Mouse (Mus musculus): Measurements from ENCODE around the gene BC053393. TPM values are rescaled to one million over a fixed set of nuclear protein-coding genes. Genes with fewer than 3 reads are reported as not detected.
"Not testable (repeated sequence)": the region's sequence is repeated elsewhere in the genome, so short reads cannot be mapped to it uniquely, and the experiment has no call there.

BC053393 gene
- polyA plus RNA-seq, 1 experiment from 2014 or later = not detected

DNA sequence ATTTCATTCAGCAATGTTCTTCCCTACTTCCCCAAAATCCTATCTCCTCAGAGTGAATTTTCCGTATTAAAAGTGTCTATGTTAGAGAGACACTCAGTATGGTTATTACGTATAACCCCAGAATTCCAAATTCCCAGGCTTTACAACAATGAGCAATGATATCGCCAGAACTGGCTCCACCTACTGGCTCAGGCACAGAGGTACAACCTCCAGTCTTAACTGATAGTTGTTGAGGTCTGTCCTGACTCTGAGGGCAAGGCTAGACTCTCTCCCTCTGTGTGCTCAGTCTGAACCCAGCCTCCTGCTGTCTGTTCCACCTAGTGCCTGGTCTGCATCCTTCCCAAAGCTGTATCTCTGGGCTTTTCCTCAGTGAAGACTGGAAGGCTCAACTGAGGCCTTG, 60.3 kb downstream of the BC053393 start:
- WGBS = 29% methylated on average over 3 of the region's 3 CpGs
- ATAC-seq = peak; percentile 68
- no peak overlapping the region for H3K9ac ChIP-seq (ENCODE audit: low read depth, low read length)

DNA sequence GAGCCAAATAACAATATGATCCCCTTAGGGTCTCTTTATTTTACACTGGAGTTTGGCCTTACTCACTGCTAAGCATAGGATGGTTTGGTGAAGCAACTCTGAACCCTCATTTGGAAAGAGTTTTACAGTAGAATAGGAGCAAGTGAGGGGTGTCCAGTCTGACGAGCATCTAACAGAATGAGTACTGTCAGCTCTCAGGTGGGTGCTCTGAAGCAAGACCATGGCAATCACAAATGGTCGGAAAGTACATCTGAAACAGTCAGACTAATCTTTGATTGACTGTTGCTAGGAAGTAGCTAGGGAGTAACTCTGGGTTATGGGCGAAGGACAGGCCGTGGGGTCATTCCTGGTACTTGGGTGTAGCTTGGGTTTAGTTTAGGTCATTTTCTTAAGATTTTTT, 64.2 kb downstream of the BC053393 start:
- 79% methylated on average over 4 of the region's 4 CpGs for WGBS
- not testable (repeated sequence) for H3K4me3 ChIP-seq (ENCODE audit: low read depth, low read length)

More for the DNA sequence above, 60.3 kb downstream of the BC053393 start:
- Histone ChIP-seq H3K27me3 (ENCODE audit: control insufficient read depth, insufficient read depth, low read depth, low read length) (no peaks in the 10 kb centered on the region), H3K27ac (ENCODE audit: low read length) (no peak overlapping the region), H3K9me3 (replicated peaks; ENCODE audit: control insufficient read depth, low read length, poor library complexity, severe bottlenecking) (no peaks in the 10 kb centered on the region), H3K4me1 (ENCODE audit: control insufficient read depth, insufficient read depth, low read length) (no peaks in the 10 kb centered on the region), H3K4me2 (ENCODE audit: low read length) (no peak overlapping the region), H3K36me3 (ENCODE audit: control insufficient read depth, insufficient read depth, low read length) (no peaks in the 10 kb centered on the region), H3K4me3 (ENCODE audit: low read depth, low read length) (no peak overlapping the region)

GRCm38 (mm10) chr11:46636568-46636967, 65.2 kb downstream of the BC053393 start:
- Histone ChIP-seq H3K27me3 (ENCODE audit: control insufficient read depth, insufficient read depth, low read depth, low read length) (no peaks in the 10 kb centered on the region), H3K4me3 (ENCODE audit: low read depth, low read length) (no peak overlapping the region), H3K4me1 (ENCODE audit: control insufficient read depth, insufficient read depth, low read length) (no peaks in the 10 kb centered on the region), H3K27ac (ENCODE audit: low read length) (no peak overlapping the region), H3K4me2 (ENCODE audit: low read length) (no peak overlapping the region), H3K9me3 (replicated peaks; ENCODE audit: control insufficient read depth, low read length, poor library complexity, severe bottlenecking) (no peaks in the 10 kb centered on the region), H3K36me3 (ENCODE audit: control insufficient read depth, insufficient read depth, low read length) (no peaks in the 10 kb centered on the region), H3K9ac (ENCODE audit: low read depth, low read length) (no peak overlapping the region)
- ATAC-seq = no peak
- 87% methylated on average over 3 of the region's 3 CpGs for WGBS

More for the DNA sequence above, 64.2 kb downstream of the BC053393 start:
- not testable (repeated sequence) for ATAC-seq; H3K9me3 ChIP-seq (replicated peaks; ENCODE audit: control insufficient read depth, low read length, poor library complexity, severe bottlenecking); H3K36me3 ChIP-seq (ENCODE audit: control insufficient read depth, insufficient read depth, low read length); H3K27me3 ChIP-seq (ENCODE audit: control insufficient read depth, insufficient read depth, low read depth, low read length); H3K27ac ChIP-seq (ENCODE audit: low read length); H3K4me1 ChIP-seq (ENCODE audit: control insufficient read depth, insufficient read depth, low read length); H3K4me2 ChIP-seq (ENCODE audit: low read length); H3K9ac ChIP-seq (ENCODE audit: low read depth, low read length)

Other genes starting within 250 kb of the BC053393 start
- gene Itk, start 182.0 kb upstream of the BC053393 start, polyA plus RNA-seq (2015; fragmentation: Nextera tagmentation; extraction: Ambion mirVana) = not detected in 2 replicates
- gene Fam71b, start 175.0 kb upstream of the BC053393 start, polyA plus RNA-seq (2015; fragmentation: Nextera tagmentation; extraction: Ambion mirVana) = not detected in 2 replicates
- gene Med7, start 134.6 kb upstream of the BC053393 start, polyA plus RNA-seq (2015; fragmentation: Nextera tagmentation; extraction: Ambion mirVana) = 58.8 and 61.4 TPM in 2 replicates
- 0.06 and 0.20 TPM in 2 replicates for gene Havcr2, start 116.6 kb upstream of the BC053393 start, polyA plus RNA-seq (2015; fragmentation: Nextera tagmentation; extraction: Ambion mirVana)
- gene Gm12169, start 47.3 kb upstream of the BC053393 start, polyA plus RNA-seq (2015; fragmentation: Nextera tagmentation; extraction: Ambion mirVana) = not detected in 2 replicates
- gene Dppa1, start 57.7 kb downstream of the BC053393 start, polyA plus RNA-seq (2015; fragmentation: Nextera tagmentation; extraction: Ambion mirVana) = not detected in 2 replicates
- 0.32 TPM in 1 of 2 replicates, not detected in the other for gene Timd2, start 135.5 kb downstream of the BC053393 start, polyA plus RNA-seq (2015; fragmentation: Nextera tagmentation; extraction: Ambion mirVana)
- not detected in 2 replicates for gene Havcr1, start 163.5 kb downstream of the BC053393 start, polyA plus RNA-seq (2015; fragmentation: Nextera tagmentation; extraction: Ambion mirVana)
- gene Timd4, start 239.3 kb downstream of the BC053393 start, polyA plus RNA-seq (2015; fragmentation: Nextera tagmentation; extraction: Ambion mirVana) = 0.11 TPM in 1 of 2 replicates, not detected in the other